Mouse (Mus musculus) embryonic facial prominence, embryonic 10.5 days (tissue): ENCODE measurements around the gene Usp50. TPM values are rescaled to one million over a fixed set of nuclear protein-coding genes. Genes with fewer than 3 reads are reported as not detected.

Experiments
- DNase-seq: peaks from one replicate; pipeline ENCODE4 v3.0.0-alpha.2; 2017; ENCODE audit warnings: low spot score
- H3K27ac ChIP-seq: fragments of 300-500 bp; sonication (generic); replicated peaks from 2 replicates; pipeline ENCODE4 v1.5.1; 2016; ENCODE audit warnings: mild to moderate bottlenecking
- H3K27me3 ChIP-seq: fragments of 300-500 bp; sonication (generic); replicated peaks from 2 replicates; pipeline ENCODE4 v1.6.1; 2016; ENCODE audit warnings: low read depth, mild to moderate bottlenecking; ENCODE audit not compliant: poor library complexity, severe bottlenecking
- H3K36me3 ChIP-seq: fragments of 300-500 bp; sonication (generic); replicated peaks from 2 replicates; pipeline ENCODE4 v1.6.1; 2016; ENCODE audit warnings: mild to moderate bottlenecking, moderate library complexity
- H3K4me1 ChIP-seq: fragments of 300-500 bp; sonication (generic); 2 replicates; pipeline ENCODE4 v1.6.1; 2016
- H3K4me3 ChIP-seq: fragments of 300-500 bp; sonication (generic); 2 replicates; pipeline ENCODE4 v1.5.1; 2016; ENCODE audit warnings: mild to moderate bottlenecking, moderate library complexity
- H3K9me3 ChIP-seq: fragments of 300-500 bp; sonication (generic); 2 replicates; pipeline ENCODE4 v1.6.1; 2016; ENCODE audit warnings: mild to moderate bottlenecking
- WGBS: fragments of 180-500 bp; shearing (Covaris S2); methylation state at CpG from one replicate; pipeline ENCODE4 v1.1.7; 2016; 5-methylcytosine and 5-hydroxymethylcytosine counted together
- polyA plus RNA-seq: library from polyadenylated mRNA; unstranded; fragments of >200 nt; fragmentation: Nextera tagmentation; extraction: Ambion mirVana; gene quantifications from 2 replicates; pipeline ENCODE4 v1.2.1, GENCODE M21; 2016

The Usp50 gene
- polyA plus RNA-seq, 1 experiment from 2014 or later, result 3.2 TPM

- H3K9me3 ChIP-seq, result no peaks in the 10 kb centered on the region
- H3K27me3 ChIP-seq, result no peaks in the 10 kb centered on the region
- no peaks in the 10 kb centered on the region for H3K4me1 ChIP-seq
- no peak overlapping the region for H3K27ac ChIP-seq
- DNase-seq, result no peak
- 63% methylated on average over 1 of the region's 1 CpGs for WGBS
- no peaks in the 10 kb centered on the region for H3K36me3 ChIP-seq
- H3K4me3 ChIP-seq, result no peak overlapping the region
These were observed 6.9 kb downstream of the Usp50 start for GRCm38 (mm10) chr2:126776416-126776815.

- no peak overlapping the region for H3K4me3 ChIP-seq
- H3K9me3 ChIP-seq, result no peaks in the 10 kb centered on the region
- 78% methylated on average over 4 of the region's 4 CpGs for WGBS
- H3K27ac ChIP-seq, result no peak overlapping the region
- no peak for DNase-seq
- H3K36me3 ChIP-seq, result no peaks in the 10 kb centered on the region
- no peaks in the 10 kb centered on the region for H3K4me1 ChIP-seq
- H3K27me3 ChIP-seq, result no peaks in the 10 kb centered on the region
These were observed 7.3 kb downstream of the Usp50 start for GRCm38 (mm10) chr2:126775951-126776350.

- no peak for DNase-seq
- 91% methylated on average over 5 of the region's 5 CpGs for WGBS
These were observed 11.1 kb downstream of the Usp50 start for GRCm38 (mm10) chr2:126772217-126772616.

GRCm38 (mm10) chr2:126769431-126770181 lies 13.7 kb downstream of the Usp50 start:
- H3K4me1 ChIP-seq, result peaks cover 5% of the 10 kb centered on the region; the same call in 1 of the 2 replicates
- H3K27ac ChIP-seq, result no peak overlapping the region
- no peak for DNase-seq

More at GRCm38 (mm10) chr2:126772217-126772616, 11.1 kb downstream of the Usp50 start:
- no peaks in the 10 kb centered on the region for H3K36me3 ChIP-seq
- no peak overlapping the region for H3K27ac ChIP-seq
- H3K9me3 ChIP-seq, result no peaks in the 10 kb centered on the region
- no peaks in the 10 kb centered on the region for H3K4me1 ChIP-seq
- H3K27me3 ChIP-seq, result no peaks in the 10 kb centered on the region
- no peak overlapping the region for H3K4me3 ChIP-seq

GRCm38 (mm10) chr2:126768194-126768593 lies 15.1 kb downstream of the Usp50 start:
- Histone ChIP-seq H3K27ac (no peak overlapping the region), H3K27me3 (no peaks in the 10 kb centered on the region), H3K9me3 (no peaks in the 10 kb centered on the region), H3K36me3 (peaks cover 18% of the 10 kb centered on the region), H3K4me1 (peaks cover 5% of the 10 kb centered on the region; the same call in 1 of the 2 replicates), H3K4me3 (no peak overlapping the region)
- 83% methylated on average over 4 of the region's 4 CpGs for WGBS
- DNase-seq, result no peak

More at GRCm38 (mm10) chr2:126769431-126770181, 13.7 kb downstream of the Usp50 start:
- 79% methylated on average over 19 of the region's 19 CpGs for WGBS
- Histone ChIP-seq H3K4me3 (no peak overlapping the region), H3K27me3 (no peaks in the 10 kb centered on the region), H3K9me3 (no peaks in the 10 kb centered on the region), H3K36me3 (peaks cover 5% of the 10 kb centered on the region)

- H3K9me3 ChIP-seq, result no peaks in the 10 kb centered on the region
- H3K4me1 ChIP-seq, result peaks cover 5% of the 10 kb centered on the region; the same call in 1 of the 2 replicates
- peaks cover 24% of the 10 kb centered on the region for H3K36me3 ChIP-seq
- WGBS, result 94% methylated on average over 3 of the region's 3 CpGs
- H3K27me3 ChIP-seq, result no peaks in the 10 kb centered on the region
- H3K27ac ChIP-seq, result no peak overlapping the region
- no peak for DNase-seq
- no peak overlapping the region for H3K4me3 ChIP-seq
These were observed 15.7 kb downstream of the Usp50 start for GRCm38 (mm10) chr2:126767599-126767998.

GRCm38 (mm10) chr2:126765867-126766582 lies 17.2 kb downstream of the Usp50 start:
- H3K27me3 ChIP-seq, result no peaks in the 10 kb centered on the region
- no peak for DNase-seq
- 56% methylated on average over 11 of the region's 11 CpGs for WGBS
- peaks cover 40% of the 10 kb centered on the region for H3K36me3 ChIP-seq
- peaks cover 5% of the 10 kb centered on the region; the same call in 1 of the 2 replicates for H3K4me1 ChIP-seq
- H3K27ac ChIP-seq, result no peak overlapping the region
- H3K4me3 ChIP-seq, result no peak overlapping the region
- no peaks in the 10 kb centered on the region for H3K9me3 ChIP-seq

- no peak overlapping the region for H3K4me3 ChIP-seq
- no peaks in the 10 kb centered on the region for H3K27me3 ChIP-seq
- peaks cover 98% of the 10 kb centered on the region for H3K36me3 ChIP-seq
- DNase-seq, result no peak
- no peaks in the 10 kb centered on the region for H3K9me3 ChIP-seq
- WGBS, result 92% methylated on average over 7 of the region's 7 CpGs
- no peak overlapping the region for H3K27ac ChIP-seq
- H3K4me1 ChIP-seq, result no peaks in the 10 kb centered on the region
These were observed 23.9 kb downstream of the Usp50 start for GRCm38 (mm10) chr2:126759351-126759750.

- Histone ChIP-seq H3K36me3 (peaks cover 98% of the 10 kb centered on the region), H3K27ac (no peak overlapping the region), H3K4me1 (no peaks in the 10 kb centered on the region), H3K9me3 (no peaks in the 10 kb centered on the region), H3K4me3 (no peak overlapping the region), H3K27me3 (no peaks in the 10 kb centered on the region)
- DNase-seq, result no peak
- WGBS, result 96% methylated on average over 6 of the region's 6 CpGs
These were observed 27.6 kb downstream of the Usp50 start for GRCm38 (mm10) chr2:126755664-126756063.

GRCm38 (mm10) chr2:126743389-126743788 lies 39.9 kb downstream of the Usp50 start:
- Histone ChIP-seq H3K4me3 (no peak overlapping the region), H3K9me3 (no peaks in the 10 kb centered on the region), H3K27ac (no peak overlapping the region), H3K36me3 (peaks cover 94% of the 10 kb centered on the region), H3K27me3 (no peaks in the 10 kb centered on the region), H3K4me1 (no peaks in the 10 kb centered on the region)
- WGBS, result 86% methylated on average over 5 of the region's 5 CpGs
- DNase-seq, result no peak

- H3K27me3 ChIP-seq, result no peaks in the 10 kb centered on the region
- no peak for DNase-seq
- no peak overlapping the region for H3K27ac ChIP-seq
- no peaks in the 10 kb centered on the region for H3K4me1 ChIP-seq
- 94% methylated on average over 2 of the region's 2 CpGs for WGBS
- peaks cover 91% of the 10 kb centered on the region for H3K36me3 ChIP-seq
- H3K4me3 ChIP-seq, result no peak overlapping the region
- no peaks in the 10 kb centered on the region for H3K9me3 ChIP-seq
These were observed 43.0 kb downstream of the Usp50 start for GRCm38 (mm10) chr2:126740314-126740713.

GRCm38 (mm10) chr2:126735339-126736073 lies 47.8 kb downstream of the Usp50 start:
- Histone ChIP-seq H3K36me3 (peaks cover 89% of the 10 kb centered on the region), H3K4me3 (no peak overlapping the region), H3K4me1 (no peaks in the 10 kb centered on the region), H3K27ac (no peak overlapping the region), H3K27me3 (no peaks in the 10 kb centered on the region), H3K9me3 (no peaks in the 10 kb centered on the region)
- no peak for DNase-seq
- WGBS, result 91% methylated on average over 6 of the region's 6 CpGs
